Mouse (Mus musculus): ENCODE measurements around the gene Pimreg. TPM values are rescaled to one million over a fixed set of nuclear protein-coding genes. Genes with fewer than 3 reads are reported as not detected.

Gene Pimreg
- polyA plus RNA-seq, 1 experiment = 156 TPM

- no peaks in the 10 kb centered on the region for H3K79me2 ChIP-seq (ENCODE audit: control insufficient read depth, insufficient read depth)
- no peak overlapping the region for H3K4me3 ChIP-seq (ENCODE audit: insufficient read depth, poor library complexity, severe bottlenecking)
- peaks cover 12% of the 10 kb centered on the region for H3K27me3 ChIP-seq (ENCODE audit: control insufficient read depth, insufficient read depth, insufficient read length)
- no peaks in the 10 kb centered on the region for H3K79me3 ChIP-seq (ENCODE audit: low read depth)
- no peaks in the 10 kb centered on the region for H3K36me3 ChIP-seq (ENCODE audit: control insufficient read depth, insufficient read depth)
- H3ac ChIP-seq (ENCODE audit: control insufficient read depth, insufficient read length, low read depth) = no peak overlapping the region
- no peak for TF ChIP-seq MYOG (IDR thresholded peaks at IDR 0.05; ENCODE audit: control insufficient read depth, extremely low read depth, insufficient read length)
- no peak for TF ChIP-seq MAX (IDR thresholded peaks at IDR 0.05)
- TF ChIP-seq FOSL1 (IDR thresholded peaks at IDR 0.05; ENCODE audit: insufficient read depth, low read length, poor library complexity, severe bottlenecking) = no peak
- TF ChIP-seq USF1 (IDR thresholded peaks at IDR 0.05; ENCODE audit: low read depth) = no peak
Measured at GRCm38 (mm10) chr11:72095994-72096393, 54.2 kb downstream of the Pimreg start.

Other genes with a start within 250 kb of the Pimreg start
- 0.21 TPM for gene Aipl1, start 4.5 kb upstream of the Pimreg start, polyA plus RNA-seq (2012; fragmentation: generic; extraction: Trizol)
- gene Pitpnm3, start 93.7 kb downstream of the Pimreg start, polyA plus RNA-seq (2012; fragmentation: generic; extraction: Trizol) = 0.02 TPM
- 0.25 TPM for gene Gm43951, start 164.8 kb downstream of the Pimreg start, polyA plus RNA-seq (2012; fragmentation: generic; extraction: Trizol)
- 3.4 TPM for gene 4933427D14Rik, start 165.4 kb downstream of the Pimreg start, polyA plus RNA-seq (2012; fragmentation: generic; extraction: Trizol)
- gene Txndc17, start 165.5 kb downstream of the Pimreg start, polyA plus RNA-seq (2012; fragmentation: generic; extraction: Trizol) = 120 TPM
- gene Med31, start 173.6 kb downstream of the Pimreg start, polyA plus RNA-seq (2012; fragmentation: generic; extraction: Trizol) = 17.8 TPM
- gene Slc13a5, start 225.2 kb downstream of the Pimreg start, polyA plus RNA-seq (2012; fragmentation: generic; extraction: Trizol) = 0.16 TPM